Mouse (Mus musculus): ENCODE data around the gene Olfr554.

GRCm38 (mm10) chr7:102676225-102676624 is 38.0 kb downstream of the Olfr554 start:
- TF ChIP-seq CTCF (IDR thresholded peaks at IDR 0.05; ENCODE audit: low read depth, low read length) (no peak), POLR2A (IDR thresholded peaks at IDR 0.05; ENCODE audit: insufficient read depth, low read length) (no peak)

All from ES-Bruce4 (cell line).